Mouse (Mus musculus) c-Kit-positive CD71-negative TER-119-negative erythroid progenitor cells, embryonic 14.5 days (primary cell): ENCODE measurements around the gene Plgrkt.

Source experiments
- DNase-seq: peaks from one replicate; pipeline ENCODE4 v3.0.0-alpha.2; 2013; ENCODE audit warnings: low read depth

Plgrkt gene

GRCm38 (mm10) chr19:29379839-29380603, 12.8 kb upstream of the Plgrkt start:
- DNase-seq = no peak

GRCm38 (mm10) chr19:29376382-29376781, 9.2 kb upstream of the Plgrkt start:
- DNase-seq = no peak

- no peak for DNase-seq
These were observed 7.8 kb upstream of the Plgrkt start for GRCm38 (mm10) chr19:29374947-29375346.

GRCm38 (mm10) chr19:29373438-29373837, 6.2 kb upstream of the Plgrkt start:
- no peak for DNase-seq

GRCm38 (mm10) chr19:29372621-29373020, 5.4 kb upstream of the Plgrkt start:
- DNase-seq = no peak

GRCm38 (mm10) chr19:29372138-29372537, 4.9 kb upstream of the Plgrkt start:
- no peak for DNase-seq

GRCm38 (mm10) chr19:29371284-29372081, 4.3 kb upstream of the Plgrkt start:
- DNase-seq = no peak

- no peak for DNase-seq
These were observed 3.5 kb upstream of the Plgrkt start for GRCm38 (mm10) chr19:29370545-29371283.

- DNase-seq = no peak
These were observed 2.9 kb upstream of the Plgrkt start for GRCm38 (mm10) chr19:29370112-29370511.

- DNase-seq = no peak
These were observed 1.6 kb upstream of the Plgrkt start for GRCm38 (mm10) chr19:29368671-29369309.

- DNase-seq = no peak
These were observed 851 bp upstream of the Plgrkt start for GRCm38 (mm10) chr19:29368041-29368440.

GRCm38 (mm10) chr19:29366226-29366968, 793 bp downstream of the Plgrkt start:
- DNase-seq = no peak

GRCm38 (mm10) chr19:29365105-29365504, 2.1 kb downstream of the Plgrkt start:
- DNase-seq = no peak

GRCm38 (mm10) chr19:29364076-29364475, 3.1 kb downstream of the Plgrkt start:
- DNase-seq = no peak

- DNase-seq = no peak
These were observed 3.6 kb downstream of the Plgrkt start for GRCm38 (mm10) chr19:29363557-29363956.

GRCm38 (mm10) chr19:29362173-29362930, 4.8 kb downstream of the Plgrkt start:
- no peak for DNase-seq

- peak; percentile 77 for DNase-seq
These were observed 5.6 kb downstream of the Plgrkt start for GRCm38 (mm10) chr19:29361468-29362130.

GRCm38 (mm10) chr19:29360251-29360650, 6.9 kb downstream of the Plgrkt start:
- no peak for DNase-seq

- no peak for DNase-seq
These were observed 10.9 kb downstream of the Plgrkt start for GRCm38 (mm10) chr19:29356281-29356680.
